Mouse (Mus musculus): ENCODE measurements around the gene 1700122O11Rik. TPM values are rescaled to one million over a fixed set of nuclear protein-coding genes. Genes with fewer than 3 reads are reported as not detected.

Gene 1700122O11Rik
- polyA plus RNA-seq, 1 experiment from 2014 or later = not detected

DNA sequence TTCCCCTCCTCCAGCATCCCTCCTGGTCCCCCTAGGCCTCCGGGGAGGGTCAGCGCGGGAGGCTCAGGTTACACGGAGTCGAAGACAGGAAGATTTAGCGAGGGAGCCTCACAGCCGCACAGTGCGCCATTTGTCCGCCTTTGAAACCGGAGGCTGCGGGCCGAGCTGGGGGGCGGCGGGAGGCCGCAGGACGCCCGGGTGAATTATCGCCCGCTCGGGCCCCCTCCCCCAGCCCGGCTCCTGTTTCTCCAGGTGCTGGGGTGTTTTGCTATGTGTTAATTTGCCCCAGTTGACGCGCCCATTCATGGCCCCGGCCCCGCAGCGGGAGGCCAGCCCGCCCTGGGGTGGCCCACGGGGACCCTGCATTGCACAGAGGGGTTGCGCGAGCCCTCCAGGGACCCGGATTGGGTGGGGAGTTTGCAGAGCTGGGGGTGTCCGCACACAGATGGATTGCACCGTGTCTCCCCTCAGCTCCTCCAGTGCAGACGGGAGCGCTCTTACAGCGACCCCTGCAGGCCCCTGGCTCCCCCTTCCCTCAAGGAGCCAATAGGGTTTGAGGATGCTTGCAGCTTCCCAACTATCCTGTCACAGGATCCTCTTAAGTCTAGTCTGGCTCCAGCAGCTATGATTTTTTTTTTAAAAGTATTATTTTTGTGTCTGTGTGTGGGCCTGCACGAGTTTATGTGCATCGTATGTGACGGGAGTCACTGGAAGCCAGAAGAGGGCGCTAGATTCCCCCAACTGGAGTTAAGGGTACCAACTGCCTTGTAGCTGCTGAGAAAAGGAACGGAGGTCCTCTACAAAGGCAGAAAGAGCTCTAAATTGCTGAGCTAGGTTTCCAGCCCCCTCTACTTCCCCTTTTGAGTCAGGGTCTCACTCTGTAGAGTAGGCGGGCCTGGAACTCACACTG is 6.3 kb downstream of the 1700122O11Rik start:
- no peak overlapping the region for H3K27ac ChIP-seq (ENCODE audit: low read length)
- H3K4me3 ChIP-seq (ENCODE audit: low read length) = peak overlapping the region; percentile 47
- peak overlapping the region; percentile 73 for H3K9ac ChIP-seq (ENCODE audit: low read length)
- H3K36me3 ChIP-seq (ENCODE audit: control insufficient read depth, insufficient read depth, low read length) = no peaks in the 10 kb centered on the region
- no peaks in the 10 kb centered on the region for H3K27me3 ChIP-seq (ENCODE audit: control insufficient read depth, insufficient read depth, low read depth, low read length)
- no peaks in the 10 kb centered on the region for H3K9me3 ChIP-seq (ENCODE audit: control insufficient read depth, low read length)
- WGBS = 8% methylated on average over 42 of the region's 42 CpGs
- ATAC-seq (ENCODE audit: low read depth) = peak; percentile 37; the same call in 1 of the 2 replicates
- H3K4me1 ChIP-seq (replicated peaks; ENCODE audit: control insufficient read depth, insufficient read depth, low read length) = peaks cover 41% of the 10 kb centered on the region
- H3K4me2 ChIP-seq (ENCODE audit: low read depth, low read length) = peak overlapping the region; percentile 91

DNA sequence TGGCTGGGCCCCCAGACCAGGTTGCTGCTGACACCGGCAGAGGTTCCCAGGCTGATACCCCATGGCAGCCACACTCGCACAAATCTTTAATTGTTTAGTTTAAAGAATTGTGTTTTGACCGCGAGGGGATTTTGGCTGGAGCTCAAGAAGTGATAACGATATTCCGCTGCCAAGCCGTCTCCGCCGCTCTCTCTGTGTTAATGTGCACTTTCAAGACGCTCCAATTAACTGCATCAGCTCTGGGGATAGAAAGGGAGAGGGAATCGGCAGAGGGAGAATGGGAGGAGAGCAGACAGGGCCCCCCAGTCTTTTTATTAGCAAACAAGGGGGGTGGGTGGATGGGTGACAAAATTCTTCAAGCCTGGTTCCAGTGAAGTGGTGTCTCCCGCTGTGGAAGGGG is 8.9 kb downstream of the 1700122O11Rik start:
- 6% methylated on average over 12 of the region's 12 CpGs for WGBS
- Histone ChIP-seq H3K27me3 (ENCODE audit: control insufficient read depth, insufficient read depth, low read depth, low read length) (no peaks in the 10 kb centered on the region), H3K9me3 (ENCODE audit: control insufficient read depth, low read length) (no peaks in the 10 kb centered on the region), H3K9ac (ENCODE audit: low read length) (no peak overlapping the region), H3K27ac (ENCODE audit: low read length) (peak overlapping the region; percentile 74), H3K36me3 (ENCODE audit: control insufficient read depth, insufficient read depth, low read length) (no peaks in the 10 kb centered on the region), H3K4me3 (ENCODE audit: low read length) (no peak overlapping the region), H3K4me2 (ENCODE audit: low read depth, low read length) (no peak overlapping the region), H3K4me1 (replicated peaks; ENCODE audit: control insufficient read depth, insufficient read depth, low read length) (peaks cover 43% of the 10 kb centered on the region)
- peak; percentile 53 for ATAC-seq (ENCODE audit: low read depth)

DNA sequence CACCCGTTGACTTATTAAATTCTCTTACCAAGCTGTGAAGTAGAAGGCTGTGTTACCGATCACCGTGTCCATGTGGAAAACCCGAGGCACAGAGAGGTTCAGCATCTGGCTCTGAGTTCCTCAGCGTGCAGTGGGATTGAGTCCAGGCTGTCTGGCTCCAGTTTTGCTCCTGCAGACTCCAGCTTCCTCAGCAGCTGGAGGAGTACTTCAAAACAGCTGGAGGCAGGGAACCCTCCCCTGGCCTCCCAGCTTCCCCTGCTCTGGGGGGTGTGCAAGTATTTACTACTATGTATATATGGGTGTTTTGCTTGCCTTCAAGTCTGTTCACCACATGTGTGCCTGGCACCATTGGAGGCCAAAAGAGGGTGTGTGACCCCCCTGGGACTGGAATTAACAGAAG is 9.8 kb downstream of the 1700122O11Rik start:
- Histone ChIP-seq H3K9me3 (ENCODE audit: control insufficient read depth, low read length) (no peaks in the 10 kb centered on the region), H3K4me1 (replicated peaks; ENCODE audit: control insufficient read depth, insufficient read depth, low read length) (peaks cover 47% of the 10 kb centered on the region), H3K9ac (ENCODE audit: low read length) (no peak overlapping the region), H3K4me3 (ENCODE audit: low read length) (no peak overlapping the region), H3K27me3 (ENCODE audit: control insufficient read depth, insufficient read depth, low read depth, low read length) (no peaks in the 10 kb centered on the region), H3K36me3 (ENCODE audit: control insufficient read depth, insufficient read depth, low read length) (no peaks in the 10 kb centered on the region), H3K4me2 (ENCODE audit: low read depth, low read length) (no peak overlapping the region), H3K27ac (ENCODE audit: low read length) (peak overlapping the region; percentile 72)
- 38% methylated on average over 5 of the region's 5 CpGs for WGBS
- ATAC-seq (ENCODE audit: low read depth) = peak; percentile 78

DNA sequence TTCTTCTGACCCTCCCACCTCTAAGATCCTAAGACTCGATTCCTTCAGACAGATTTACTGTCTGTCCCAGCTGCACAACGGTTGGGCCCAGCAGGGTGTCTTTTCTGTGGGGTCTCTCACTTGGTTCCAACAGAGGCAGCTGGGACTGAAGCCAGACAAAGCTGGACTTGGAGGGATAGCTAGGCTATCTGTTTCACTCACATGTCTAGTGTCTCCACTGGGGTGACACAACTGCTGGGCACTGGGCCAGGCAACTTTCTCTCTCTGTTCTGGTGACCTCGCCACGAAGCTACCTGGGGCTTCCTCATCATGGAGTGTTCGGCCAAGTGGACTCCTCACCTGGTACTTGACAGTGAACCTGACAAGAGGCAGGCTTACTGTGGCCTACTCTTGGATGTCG is 10.4 kb downstream of the 1700122O11Rik start:
- 37% methylated on average over 6 of the region's 6 CpGs for whole genome bisulfite sequencing
- Histone ChIP-seq H3K27me3 (ENCODE audit: control insufficient read depth, insufficient read depth, low read depth, low read length) (no peaks in the 10 kb centered on the region), H3K9ac (ENCODE audit: low read length) (no peak overlapping the region), H3K4me1 (replicated peaks; ENCODE audit: control insufficient read depth, insufficient read depth, low read length) (peaks cover 50% of the 10 kb centered on the region), H3K36me3 (ENCODE audit: control insufficient read depth, insufficient read depth, low read length) (no peaks in the 10 kb centered on the region), H3K4me2 (ENCODE audit: low read depth, low read length) (no peak overlapping the region), H3K4me3 (ENCODE audit: low read length) (no peak overlapping the region), H3K27ac (ENCODE audit: low read length) (peak overlapping the region; percentile 72), H3K9me3 (ENCODE audit: control insufficient read depth, low read length) (no peaks in the 10 kb centered on the region)
- ATAC-seq (ENCODE audit: low read depth) = peak; percentile 59

DNA sequence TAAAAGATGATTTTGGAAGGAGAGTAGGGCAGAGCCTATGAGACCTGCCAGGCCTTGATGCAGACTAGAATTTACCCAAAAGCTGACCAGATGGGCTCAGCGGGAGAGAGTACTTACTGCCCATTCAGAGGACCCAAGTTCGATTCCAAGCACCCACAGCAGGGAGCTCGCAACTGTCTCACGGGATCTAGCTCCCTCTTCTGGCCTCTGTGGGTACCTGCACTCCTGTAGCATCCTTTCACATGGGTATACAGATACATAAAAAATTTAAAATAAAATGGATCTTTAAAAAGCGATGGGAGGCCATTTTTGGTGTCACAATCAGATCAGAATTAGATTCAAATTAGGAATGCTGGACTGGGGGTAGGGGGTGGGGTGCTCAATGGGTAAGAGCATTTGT is 11.1 kb downstream of the 1700122O11Rik start:
- Histone ChIP-seq H3K27me3 (ENCODE audit: control insufficient read depth, insufficient read depth, low read depth, low read length) (no peaks in the 10 kb centered on the region), H3K9ac (ENCODE audit: low read length) (no peak overlapping the region), H3K4me2 (ENCODE audit: low read depth, low read length) (no peak overlapping the region), H3K27ac (ENCODE audit: low read length) (peak overlapping the region; percentile 72; the same call in 1 of the 2 replicates), H3K36me3 (ENCODE audit: control insufficient read depth, insufficient read depth, low read length) (no peaks in the 10 kb centered on the region), H3K4me3 (ENCODE audit: low read length) (no peak overlapping the region), H3K4me1 (replicated peaks; ENCODE audit: control insufficient read depth, insufficient read depth, low read length) (peaks cover 51% of the 10 kb centered on the region), H3K9me3 (ENCODE audit: control insufficient read depth, low read length) (no peaks in the 10 kb centered on the region)
- no peak for ATAC-seq (ENCODE audit: low read depth)
- 91% methylated on average over 5 of the region's 5 CpGs for WGBS

DNA sequence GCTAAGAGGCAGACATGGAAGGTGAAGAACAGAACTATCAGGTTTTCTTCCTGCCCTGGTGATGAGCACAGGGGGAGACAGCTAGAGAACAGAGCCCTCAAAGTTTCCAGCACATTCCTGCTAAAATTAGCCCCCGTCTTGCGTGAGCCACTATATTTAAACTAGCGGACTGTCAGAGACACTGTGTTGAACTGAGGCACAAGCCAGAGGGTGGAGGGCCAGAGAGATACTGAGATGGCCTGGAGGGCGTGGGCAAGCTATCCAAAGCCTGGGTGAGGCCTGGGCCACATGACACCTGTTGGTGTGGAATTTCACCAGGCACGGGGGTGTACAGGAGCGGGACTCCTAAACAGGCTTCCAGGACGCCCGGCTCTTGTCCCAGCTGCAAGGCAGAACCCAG is 14.0 kb downstream of the 1700122O11Rik start:
- no peak for ATAC-seq (ENCODE audit: low read depth)

DNA sequence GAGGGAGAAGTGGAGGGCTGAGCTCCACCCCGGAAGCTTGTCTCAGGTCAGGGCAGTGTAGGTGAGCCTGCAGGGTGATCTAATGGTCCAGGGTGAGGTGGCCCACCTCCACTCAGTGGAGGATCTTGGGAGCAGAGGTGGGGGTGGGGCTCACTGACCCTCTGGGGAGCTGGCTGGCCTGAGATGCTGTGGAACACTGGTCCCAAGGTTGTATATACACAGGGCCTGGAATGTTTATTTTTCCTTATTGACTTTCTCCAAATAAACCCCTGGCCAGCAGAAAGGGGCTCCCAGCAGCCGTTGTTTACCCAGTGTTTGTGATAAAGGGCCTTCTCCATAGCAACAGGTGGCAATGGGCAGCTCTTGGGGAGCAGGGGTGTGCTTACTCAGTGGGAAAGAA is 18.5 kb downstream of the 1700122O11Rik start:
- Histone ChIP-seq H3K27me3 (ENCODE audit: control insufficient read depth, insufficient read depth, low read depth, low read length) (no peaks in the 10 kb centered on the region), H3K27ac (ENCODE audit: low read length) (no peak overlapping the region), H3K4me1 (replicated peaks; ENCODE audit: control insufficient read depth, insufficient read depth, low read length) (peaks cover 15% of the 10 kb centered on the region), H3K9ac (ENCODE audit: low read length) (no peak overlapping the region), H3K4me3 (ENCODE audit: low read length) (no peak overlapping the region), H3K9me3 (ENCODE audit: control insufficient read depth, low read length) (no peaks in the 10 kb centered on the region), H3K4me2 (ENCODE audit: low read depth, low read length) (no peak overlapping the region), H3K36me3 (ENCODE audit: control insufficient read depth, insufficient read depth, low read length) (no peaks in the 10 kb centered on the region)
- peak; percentile 78 for ATAC-seq (ENCODE audit: low read depth)
- 0% methylated on average over 2 of the region's 2 CpGs for WGBS

More for the DNA sequence above, 14.0 kb downstream of the 1700122O11Rik start:
- Histone ChIP-seq H3K27me3 (ENCODE audit: control insufficient read depth, insufficient read depth, low read depth, low read length) (no peaks in the 10 kb centered on the region), H3K27ac (ENCODE audit: low read length) (no peak overlapping the region), H3K9ac (ENCODE audit: low read length) (no peak overlapping the region), H3K4me3 (ENCODE audit: low read length) (no peak overlapping the region), H3K4me2 (ENCODE audit: low read depth, low read length) (no peak overlapping the region), H3K36me3 (ENCODE audit: control insufficient read depth, insufficient read depth, low read length) (no peaks in the 10 kb centered on the region), H3K9me3 (ENCODE audit: control insufficient read depth, low read length) (no peaks in the 10 kb centered on the region), H3K4me1 (replicated peaks; ENCODE audit: control insufficient read depth, insufficient read depth, low read length) (peaks cover 27% of the 10 kb centered on the region)
- 50% methylated on average over 8 of the region's 8 CpGs for WGBS

DNA sequence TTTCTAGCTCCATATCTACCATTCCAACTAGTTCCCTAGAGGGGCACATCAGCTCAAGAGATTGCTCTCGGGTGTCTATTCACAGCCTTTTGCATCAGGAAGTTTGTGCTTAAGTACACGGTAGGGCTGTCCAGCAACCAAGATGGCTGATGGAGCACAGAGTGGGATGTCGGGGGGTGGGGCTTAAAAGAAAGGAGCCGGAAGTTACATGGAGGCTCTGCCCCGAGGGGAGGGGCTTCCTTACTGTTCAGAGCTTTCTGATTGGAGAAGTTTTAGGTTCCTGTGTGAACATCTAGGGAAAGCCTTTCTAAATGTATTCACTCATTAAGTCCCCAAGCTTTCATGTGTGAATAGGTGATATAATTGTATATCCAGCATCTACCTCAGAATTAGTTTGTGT is 21.5 kb downstream of the 1700122O11Rik start:
- peaks cover 5% of the 10 kb centered on the region for H3K4me1 ChIP-seq (replicated peaks; ENCODE audit: control insufficient read depth, insufficient read depth, low read length)
- no peaks in the 10 kb centered on the region for H3K36me3 ChIP-seq (ENCODE audit: control insufficient read depth, insufficient read depth, low read length)
- H3K27ac ChIP-seq (ENCODE audit: low read length) = no peak overlapping the region
- no peaks in the 10 kb centered on the region for H3K27me3 ChIP-seq (ENCODE audit: control insufficient read depth, insufficient read depth, low read depth, low read length)
- no peak overlapping the region for H3K4me2 ChIP-seq (ENCODE audit: low read depth, low read length)
- no peak overlapping the region for H3K9ac ChIP-seq (ENCODE audit: low read length)
- no peak for ATAC-seq (ENCODE audit: low read depth)
- 68% methylated on average over 5 of the region's 5 CpGs for WGBS
- no peaks in the 10 kb centered on the region for H3K9me3 ChIP-seq (ENCODE audit: control insufficient read depth, low read length)
- no peak overlapping the region for H3K4me3 ChIP-seq (ENCODE audit: low read length)

DNA sequence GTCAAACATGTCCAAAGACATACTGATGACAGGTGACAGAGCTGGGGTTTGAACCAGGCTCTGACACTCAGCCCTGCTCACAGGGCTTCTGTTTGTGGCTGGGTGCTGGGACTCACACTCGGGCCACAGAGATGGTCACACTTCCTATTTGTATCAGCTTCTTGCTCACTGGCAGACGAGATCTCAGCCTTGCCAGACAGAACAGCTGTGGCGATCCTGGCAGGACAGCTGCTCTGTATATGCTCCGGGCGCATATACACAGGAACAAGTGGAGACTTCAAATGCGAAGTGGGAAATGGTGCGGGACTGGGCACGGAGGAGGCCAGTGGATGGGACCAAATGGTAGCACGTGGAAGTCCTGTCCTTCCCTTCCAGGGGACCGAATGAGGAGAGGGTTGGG is 25.5 kb downstream of the 1700122O11Rik start:
- 48% methylated on average over 10 of the region's 10 CpGs for WGBS
- Histone ChIP-seq H3K36me3 (ENCODE audit: control insufficient read depth, insufficient read depth, low read length) (no peaks in the 10 kb centered on the region), H3K4me2 (ENCODE audit: low read depth, low read length) (no peak overlapping the region), H3K9me3 (ENCODE audit: control insufficient read depth, low read length) (no peaks in the 10 kb centered on the region), H3K4me3 (ENCODE audit: low read length) (no peak overlapping the region), H3K4me1 (replicated peaks; ENCODE audit: control insufficient read depth, insufficient read depth, low read length) (peaks cover 4% of the 10 kb centered on the region; the same call in 1 of the 2 replicates), H3K27me3 (ENCODE audit: control insufficient read depth, insufficient read depth, low read depth, low read length) (no peaks in the 10 kb centered on the region), H3K27ac (ENCODE audit: low read length) (no peak overlapping the region), H3K9ac (ENCODE audit: low read length) (no peak overlapping the region)
- peak; percentile 28; the same call in 1 of the 2 replicates for ATAC-seq (ENCODE audit: low read depth)
